Mouse (Mus musculus) testis, postnatal 14 days (tissue): ENCODE results near the gene Vstm2l.

ENCODE experiments used
- DNase-seq: peaks from one replicate; pipeline ENCODE4 v3.0.0; 2021; ENCODE audit warnings: low spot score

Vstm2l gene

GRCm38 (mm10) chr2:157932655-157933054 is 18.2 kb downstream of the Vstm2l start:
- no peak for DNase-seq

- DNase-seq, result no peak
Measured at GRCm38 (mm10) chr2:157935444-157936171, 21.2 kb downstream of the Vstm2l start.

- no peak for DNase-seq
Measured at GRCm38 (mm10) chr2:157936676-157937075, 22.2 kb downstream of the Vstm2l start.

GRCm38 (mm10) chr2:157940586-157941185 is 26.2 kb downstream of the Vstm2l start:
- DNase-seq, result no peak

- peak; percentile 60 for DNase-seq
Measured at GRCm38 (mm10) chr2:157943514-157944155, 29.2 kb downstream of the Vstm2l start.

GRCm38 (mm10) chr2:157944156-157944893 is 29.9 kb downstream of the Vstm2l start:
- no peak for DNase-seq

GRCm38 (mm10) chr2:157953978-157954377 is 39.5 kb downstream of the Vstm2l start:
- no peak for DNase-seq

- DNase-seq, result no peak
Measured at GRCm38 (mm10) chr2:157957707-157958108, 43.3 kb downstream of the Vstm2l start.

- no peak for DNase-seq
Measured at GRCm38 (mm10) chr2:157967856-157968255, 53.4 kb downstream of the Vstm2l start.

GRCm38 (mm10) chr2:157970124-157970523 is 55.7 kb downstream of the Vstm2l start:
- DNase-seq, result no peak

- DNase-seq, result peak; percentile 43
Measured at GRCm38 (mm10) chr2:157970669-157971068, 56.2 kb downstream of the Vstm2l start.

GRCm38 (mm10) chr2:157974604-157975501 is 60.4 kb downstream of the Vstm2l start:
- no peak for DNase-seq

GRCm38 (mm10) chr2:157975595-157975994 is 61.1 kb downstream of the Vstm2l start:
- no peak for DNase-seq

GRCm38 (mm10) chr2:157979241-157979640 is 64.8 kb downstream of the Vstm2l start:
- DNase-seq, result no peak

- no peak for DNase-seq
Measured at GRCm38 (mm10) chr2:157982727-157983126, 68.3 kb downstream of the Vstm2l start.

GRCm38 (mm10) chr2:157983276-157983675 is 68.8 kb downstream of the Vstm2l start:
- no peak for DNase-seq

GRCm38 (mm10) chr2:157985611-157986010 is 71.2 kb downstream of the Vstm2l start:
- no peak for DNase-seq

GRCm38 (mm10) chr2:157986235-157986634 is 71.8 kb downstream of the Vstm2l start:
- no peak for DNase-seq

- no peak for DNase-seq
Measured at GRCm38 (mm10) chr2:157988416-157989190, 74.2 kb downstream of the Vstm2l start.

GRCm38 (mm10) chr2:157989946-157990345 is 75.5 kb downstream of the Vstm2l start:
- DNase-seq, result no peak

GRCm38 (mm10) chr2:157991026-157991425 is 76.6 kb downstream of the Vstm2l start:
- no peak for DNase-seq
